Mouse (Mus musculus) adrenal gland, postnatal 10 days (tissue): ENCODE measurements around the gene Olfr267. TPM values are rescaled to one million over a fixed set of nuclear protein-coding genes. Genes with fewer than 3 reads are reported as not detected.

Source experiments
- DNase-seq: peaks from one replicate; pipeline ENCODE4 v3.0.0; 2021; ENCODE audit warnings: mixed read lengths
- long read RNA-seq, 2 experiments: library from polyadenylated mRNA; stranded (forward); transcript quantifications; one replicate each; pipeline ENCODE4 v2.0.0; 2021
- total RNA-seq, 2 experiments: library from RNA; stranded (reverse); gene quantifications; 2 replicates each; pipeline ENCODE4 v1.2.3; 2021

Olfr267 gene
- under 1 TPM; 0.06 to 0.12 TPM for total RNA-seq
- long read RNA-seq, experiment 1 = 0 reads
- long read RNA-seq, experiment 2 = 0 reads

- no peak for DNase-seq
These were observed at the start of gene Olfr267 for GRCm38 (mm10) chr4:58787616-58788015. Gene Olfr267 (minus strand): TSS chr4:58787716.

GRCm38 (mm10) chr4:58832908-58833307, 45.4 kb upstream of the Olfr267 start:
- no peak for DNase-seq

DNA sequence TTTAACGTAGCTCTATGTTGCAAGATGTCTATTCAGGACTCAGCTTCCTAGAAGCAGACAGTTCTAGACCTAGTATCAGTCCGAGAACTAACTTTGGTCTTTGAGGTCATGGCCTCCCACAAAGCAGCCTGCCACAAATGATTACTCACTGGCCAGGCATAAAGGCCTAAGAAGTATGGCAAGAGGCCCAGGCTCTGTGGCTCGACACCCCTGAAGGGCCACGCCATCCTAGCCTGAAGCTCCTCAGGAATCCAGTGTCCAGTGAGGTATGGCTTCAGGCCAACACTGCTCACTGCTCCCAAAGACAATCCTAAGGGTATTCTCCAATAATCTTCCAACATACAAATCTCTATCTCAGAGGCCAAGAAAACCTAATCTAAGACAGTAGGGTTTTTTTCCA, 38.4 kb upstream of the Olfr267 start:
- DNase-seq = peak; percentile 4

DNA sequence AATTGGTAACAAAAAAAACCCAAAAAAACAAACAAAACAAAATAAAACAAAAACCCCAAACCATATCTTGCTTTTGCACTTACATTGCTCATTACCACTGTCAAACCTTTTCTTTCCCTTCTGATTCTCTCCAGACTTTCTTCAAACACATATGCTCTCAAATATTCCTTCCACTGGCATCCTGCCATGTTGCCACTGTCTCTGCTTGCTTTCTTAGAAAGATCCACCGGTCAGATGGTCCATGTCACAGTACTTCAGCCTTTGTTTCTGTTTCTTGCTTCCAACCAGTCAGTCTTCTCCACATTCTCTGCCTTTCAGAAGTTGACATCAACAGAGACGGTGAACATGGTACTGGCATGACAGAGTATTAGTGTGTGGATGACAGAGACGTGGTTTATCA, 857 bp downstream of the Olfr267 start:
- DNase-seq = no peak

GRCm38 (mm10) chr4:58763417-58763816, 24.1 kb downstream of the Olfr267 start:
- DNase-seq = no peak

DNA sequence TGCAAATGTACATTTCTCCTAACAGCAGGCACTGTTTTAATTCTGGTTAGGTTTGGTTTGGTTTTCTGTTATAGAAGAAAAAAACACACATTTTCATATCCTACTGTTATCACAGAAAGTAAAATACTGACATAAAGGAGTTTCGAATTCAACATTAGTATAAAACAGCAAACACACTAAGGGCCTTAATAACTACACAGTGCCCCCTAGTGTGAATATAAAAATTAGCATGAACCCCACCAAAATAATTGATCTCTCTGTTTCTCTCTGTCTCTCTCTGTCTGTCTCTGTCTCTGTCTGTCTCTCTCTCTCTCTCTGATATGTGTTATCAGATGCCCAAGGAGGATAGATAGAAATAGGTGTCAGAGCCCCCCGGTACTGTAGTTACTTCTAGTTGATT, 38.0 kb downstream of the Olfr267 start:
- DNase-seq = no peak

DNA sequence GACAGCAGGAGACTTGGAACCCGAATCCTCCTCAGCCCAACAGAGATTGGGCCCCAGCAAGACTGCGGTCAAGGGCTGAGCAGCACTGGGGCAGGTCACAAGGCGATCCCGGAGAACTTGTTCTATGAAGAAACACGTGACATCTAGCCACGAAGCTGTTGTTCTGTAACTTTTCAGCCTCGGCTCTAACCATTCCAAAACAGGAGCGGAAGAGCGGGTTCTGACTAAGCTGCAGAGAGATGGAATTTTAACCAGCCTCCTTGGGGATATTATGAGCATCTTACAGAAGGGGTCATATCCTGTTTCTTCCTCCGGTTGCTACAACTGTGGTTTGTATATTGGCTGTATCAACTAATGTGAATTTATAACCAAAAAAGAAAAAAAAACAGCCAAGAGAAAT, 38.4 kb downstream of the Olfr267 start:
- peak; percentile 15 for DNase-seq

GRCm38 (mm10) chr4:58745583-58746222, 41.8 kb downstream of the Olfr267 start:
- DNase-seq = no peak

DNA sequence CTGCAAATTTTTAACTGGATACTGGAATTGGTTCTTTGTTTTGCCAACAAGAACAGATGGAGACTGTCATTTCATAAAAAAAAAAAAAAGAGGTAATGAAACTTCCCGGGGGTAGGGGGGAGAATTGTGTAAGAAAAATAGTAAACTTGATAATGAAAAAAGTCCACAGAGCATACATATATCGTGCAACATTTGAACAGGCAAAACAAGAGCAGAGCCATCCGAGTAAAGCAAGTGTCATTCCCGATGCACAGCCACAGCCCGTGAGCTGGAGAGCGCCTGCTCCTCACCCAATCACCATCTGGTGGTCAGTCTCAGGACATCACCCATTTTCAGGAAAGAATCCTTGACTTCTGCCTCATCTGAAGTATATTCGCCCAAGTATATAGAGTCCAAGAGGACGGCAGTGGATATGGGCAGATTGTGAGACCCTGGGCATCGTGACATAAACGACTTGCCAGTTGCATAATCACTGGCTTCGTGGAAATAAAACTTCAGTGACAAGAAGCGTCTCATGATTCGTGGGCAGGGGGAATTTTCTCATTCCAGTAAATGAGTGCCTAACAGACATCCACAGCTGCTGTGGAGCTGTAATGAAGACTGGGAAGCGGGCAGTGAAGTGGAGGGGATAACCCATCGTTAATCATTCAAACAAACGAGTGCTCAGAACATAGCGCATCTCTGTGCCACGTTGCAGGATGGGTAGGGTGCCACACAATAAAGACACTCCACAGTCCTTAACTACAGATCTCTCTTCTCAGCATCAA, 50.5 kb downstream of the Olfr267 start:
- no peak for DNase-seq

Other genes starting within 250 kb of the Olfr267 start
- gene Lpar1, start 233.8 kb downstream of the Olfr267 start, total RNA-seq = 10 to 100 TPM; 22.0 to 22.6 TPM
- 100 to 1,000 TPM; 125 to 144 TPM for gene Ecpas, start 125.0 kb upstream of the Olfr267 start, total RNA-seq
- 1 to 10 TPM; 2.1 to 2.9 TPM for gene Zkscan16, start 155.9 kb upstream of the Olfr267 start, total RNA-seq
- 10 to 100 TPM; 15.9 to 16.9 TPM for gene Ptgr1, start 199.4 kb upstream of the Olfr267 start, total RNA-seq
- gene Dnajc25, start 207.3 kb upstream of the Olfr267 start, total RNA-seq = 10 to 100 TPM; 19.1 to 19.4 TPM
- gene Gm20503, start 215.5 kb upstream of the Olfr267 start, total RNA-seq = 1 to 10 TPM; 5.9 to 9.1 TPM
- 10 to 100 TPM; 36.0 to 37.3 TPM for gene Gng10, start 247.4 kb upstream of the Olfr267 start, total RNA-seq